Mouse (Mus musculus): ENCODE results near the gene Gal3st1.
"Not testable (repeated sequence)": the region's sequence is repeated elsewhere in the genome, so short reads cannot be mapped to it uniquely, and the experiment has no call there.

DNA sequence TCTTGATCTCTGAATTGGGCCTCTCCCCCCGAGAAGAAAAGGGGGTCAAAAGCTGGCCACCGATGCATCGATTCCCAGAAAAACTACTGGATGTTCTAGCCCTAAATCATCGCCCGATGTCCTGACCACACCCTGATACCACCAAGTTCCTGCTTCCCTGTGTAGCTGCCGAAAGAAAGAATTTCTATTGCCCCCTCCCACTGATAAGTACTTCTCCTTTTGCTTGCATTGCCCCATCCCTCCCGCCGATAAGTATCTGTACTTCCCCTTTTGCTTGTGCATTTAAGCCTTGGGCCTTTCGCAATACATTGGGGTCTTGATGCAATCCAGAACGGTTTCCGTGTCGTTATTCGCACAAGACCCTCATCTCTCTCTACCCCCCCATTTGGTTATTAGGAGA, 38.7 kb downstream of the Gal3st1 start:
- TF ChIP-seq CTCF, EP300 (IDR thresholded peaks at IDR 0.05; ENCODE audit: low read depth): not testable (repeated sequence)
